Mouse (Mus musculus): ENCODE data around the gene Nrn1l.

Gene Nrn1l

GRCm38 (mm10) chr8:105890870-105891269 is 2.5 kb upstream of the Nrn1l start:
- DNase-seq (ENCODE audit: low read depth, low spot score): no peak

- no peak for DNase-seq (ENCODE audit: low read depth, low spot score)
Measured at GRCm38 (mm10) chr8:105892432-105892831, 935 bp upstream of the Nrn1l start.

DNA sequence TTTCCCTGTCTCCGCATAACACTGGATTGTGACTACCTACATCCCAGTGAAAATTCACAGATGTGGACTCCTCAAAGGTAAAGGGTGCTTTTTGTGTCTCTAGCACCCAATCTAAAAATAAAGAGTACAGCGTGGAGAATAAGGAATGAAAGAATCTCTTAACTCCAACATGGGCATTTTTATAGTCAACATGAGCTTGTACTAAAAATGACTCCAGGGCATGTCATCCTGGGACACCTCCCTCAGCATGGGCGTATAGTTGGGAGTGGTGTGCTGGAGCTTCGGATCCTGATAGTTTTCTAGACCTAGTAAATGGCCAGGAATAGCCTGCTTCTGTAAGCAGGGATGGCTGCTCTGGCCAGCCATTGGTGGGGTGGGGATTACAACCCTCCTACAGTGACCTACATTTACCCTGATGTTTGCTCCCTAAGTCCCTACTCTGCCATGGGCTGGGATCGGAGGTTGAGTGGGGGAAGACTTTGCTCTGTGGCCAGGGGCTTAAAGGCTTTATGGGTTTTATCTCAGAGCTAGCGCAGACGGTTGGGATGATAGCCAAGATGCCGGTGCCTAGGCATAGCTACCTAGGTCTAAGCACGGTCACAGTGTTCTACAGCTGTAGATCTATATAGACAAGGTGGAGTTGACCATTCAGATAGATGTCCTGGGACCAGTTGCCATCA is 4.6 kb downstream of the Nrn1l start:
- no peak for DNase-seq (ENCODE audit: low read depth, low spot score)

DNA sequence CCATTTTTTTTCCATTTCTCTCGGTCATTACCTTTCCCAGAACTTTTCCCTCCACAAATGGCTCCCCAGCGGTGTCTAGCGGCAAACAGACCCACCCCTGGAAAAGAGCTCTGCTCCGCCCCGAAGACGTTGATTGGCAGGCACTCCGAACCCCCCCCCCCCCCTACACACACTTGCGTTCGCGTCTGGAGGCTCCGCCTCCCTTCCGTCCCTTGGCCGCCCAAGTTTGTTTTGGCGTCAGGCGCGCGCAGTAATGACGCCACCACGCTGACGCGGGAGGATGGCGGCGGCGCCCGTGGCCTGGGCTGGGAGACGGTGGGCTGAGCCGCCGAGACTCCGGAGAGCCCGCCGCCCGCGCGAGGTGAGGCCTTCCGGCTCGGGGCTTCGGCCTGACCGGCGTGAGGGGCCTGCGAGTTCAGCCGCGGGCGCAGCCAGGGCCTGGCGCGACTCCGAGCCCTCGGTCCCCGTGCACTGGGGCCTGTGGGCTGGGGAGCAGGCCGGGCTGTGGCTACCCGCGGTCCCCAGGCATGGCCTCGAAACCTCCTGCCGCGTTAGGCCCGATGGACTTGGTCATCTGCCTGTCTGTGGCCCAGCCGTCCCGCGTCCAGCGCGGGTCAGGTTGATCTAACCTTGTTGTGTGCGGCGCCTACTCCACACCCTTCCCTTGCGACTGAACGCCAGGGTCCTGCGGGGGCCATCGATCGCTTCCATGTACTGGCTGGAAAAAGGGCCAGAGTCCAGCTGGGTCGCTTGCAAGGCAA is 7.0 kb downstream of the Nrn1l start, which contains the start of gene Pskh1:
Gene Pskh1, plus strand, starts transcription at position 262 of the 761 bp plus-strand sequence.
- DNase-seq (ENCODE audit: low read depth, low spot score): peak; percentile 92

GRCm38 (mm10) chr8:105900941-105901616 is 7.7 kb downstream of the Nrn1l start:
- DNase-seq (ENCODE audit: low read depth, low spot score): no peak

DNA sequence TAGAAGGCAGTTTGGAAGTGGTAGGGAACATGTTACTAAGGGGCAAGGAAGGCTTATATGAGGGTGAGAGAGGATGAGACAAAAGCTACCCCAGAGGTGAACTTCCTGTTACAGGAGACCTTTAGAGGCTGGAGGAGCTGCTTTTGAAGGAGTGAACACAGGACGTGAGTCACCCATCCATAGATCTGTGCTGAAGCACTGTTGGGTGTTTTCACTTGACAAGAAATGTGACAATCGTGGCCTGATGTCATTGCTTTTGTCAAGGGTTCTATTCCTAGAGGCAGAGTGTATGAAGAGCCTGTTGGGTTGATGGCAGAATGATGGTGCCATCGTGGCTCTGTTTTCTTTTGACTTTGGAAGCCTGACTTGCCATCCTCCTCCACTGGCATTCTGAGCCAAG is 26.0 kb downstream of the Nrn1l start:
- no peak for DNase-seq (ENCODE audit: low read depth, low spot score)

DNA sequence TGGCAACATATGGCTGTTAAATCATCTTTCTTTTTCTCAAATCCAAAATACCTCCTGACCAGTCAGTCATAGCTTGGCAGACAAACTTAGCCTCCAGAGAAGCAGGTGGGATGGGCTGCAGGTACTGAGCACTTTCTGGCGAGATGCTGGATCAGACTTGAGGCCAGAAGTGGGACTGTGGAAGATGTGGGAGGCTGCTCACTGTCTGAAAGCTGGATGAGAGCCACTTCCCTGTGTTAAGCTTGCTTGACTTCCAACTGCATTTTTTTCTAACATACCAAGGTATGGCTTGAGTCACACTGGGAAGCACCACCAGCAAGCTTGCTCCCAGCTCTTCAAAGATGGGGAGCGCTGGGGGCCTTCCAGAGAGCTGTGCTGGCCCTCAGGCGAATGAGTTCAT is 31.8 kb downstream of the Nrn1l start:
- no peak for DNase-seq (ENCODE audit: low read depth, low spot score)

DNA sequence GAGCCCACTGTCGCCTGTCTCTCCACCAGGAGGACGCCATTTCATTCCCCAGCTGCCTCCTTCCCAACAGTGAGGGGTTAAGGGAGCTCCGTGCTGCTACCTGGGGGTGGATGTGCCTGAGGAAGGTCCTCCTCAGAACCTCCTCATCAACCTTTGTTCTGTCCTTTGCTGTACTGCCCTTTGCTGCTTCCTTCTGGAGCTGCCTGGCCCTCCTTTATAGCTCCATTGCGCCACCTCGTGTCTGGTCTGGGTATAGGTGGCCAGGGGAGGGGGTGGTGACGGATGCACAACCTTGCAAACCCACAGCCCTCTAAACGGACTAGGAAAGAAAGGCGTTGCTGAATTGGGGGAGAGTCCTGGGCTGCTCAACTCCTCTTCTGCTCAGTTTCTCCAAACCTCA is 37.2 kb downstream of the Nrn1l start:
- DNase-seq (ENCODE audit: low read depth, low spot score): peak; percentile 65

- no peak for DNase-seq (ENCODE audit: low read depth, low spot score)
Measured at GRCm38 (mm10) chr8:105931271-105931670, 37.9 kb downstream of the Nrn1l start.

DNA sequence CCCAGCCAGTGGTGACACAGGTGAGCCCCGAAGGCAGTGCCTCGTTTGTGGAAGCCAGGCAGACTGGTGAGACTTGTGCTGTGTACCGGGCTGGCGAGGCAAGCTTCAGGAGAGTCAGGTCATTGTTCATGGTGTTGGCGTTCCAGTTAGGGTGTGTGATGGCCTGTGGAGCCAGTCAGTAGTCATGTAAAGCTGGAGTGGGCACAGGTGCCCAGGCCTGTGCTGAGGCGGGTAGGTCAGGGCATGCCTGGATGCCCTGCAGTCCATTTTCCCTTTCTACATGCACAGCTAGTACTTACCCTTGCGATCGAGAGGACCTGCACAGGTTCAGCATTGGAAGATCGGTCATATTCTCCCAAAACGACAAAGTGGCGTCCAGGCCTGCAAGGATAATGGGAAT is 39.2 kb downstream of the Nrn1l start:
- no peak for DNase-seq (ENCODE audit: low read depth, low spot score)

DNA sequence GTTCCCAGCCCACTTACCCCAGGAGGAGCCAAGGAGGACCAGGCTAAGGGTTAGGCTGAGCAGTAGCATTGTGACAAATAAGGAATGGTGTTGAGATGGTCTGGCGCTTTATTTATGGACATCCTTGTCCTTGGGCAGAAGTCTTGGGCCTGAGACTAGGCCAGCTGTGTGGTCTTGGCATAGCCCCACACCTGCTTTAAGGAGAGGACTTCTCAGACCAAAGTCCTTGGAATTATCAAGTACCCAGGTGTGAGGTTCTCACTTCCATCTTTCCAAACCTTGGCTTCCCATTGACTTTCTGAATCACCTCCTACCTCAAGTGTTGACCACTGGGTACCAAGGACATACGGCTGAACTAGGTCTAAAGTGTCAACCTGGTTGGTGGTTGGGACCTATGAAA is 40.4 kb downstream of the Nrn1l start, which contains the start of gene Ctrl:
Gene Ctrl, minus strand, starts transcription at position 101 of the 400 bp plus-strand sequence.
- DNase-seq (ENCODE audit: low read depth, low spot score): no peak

DNA sequence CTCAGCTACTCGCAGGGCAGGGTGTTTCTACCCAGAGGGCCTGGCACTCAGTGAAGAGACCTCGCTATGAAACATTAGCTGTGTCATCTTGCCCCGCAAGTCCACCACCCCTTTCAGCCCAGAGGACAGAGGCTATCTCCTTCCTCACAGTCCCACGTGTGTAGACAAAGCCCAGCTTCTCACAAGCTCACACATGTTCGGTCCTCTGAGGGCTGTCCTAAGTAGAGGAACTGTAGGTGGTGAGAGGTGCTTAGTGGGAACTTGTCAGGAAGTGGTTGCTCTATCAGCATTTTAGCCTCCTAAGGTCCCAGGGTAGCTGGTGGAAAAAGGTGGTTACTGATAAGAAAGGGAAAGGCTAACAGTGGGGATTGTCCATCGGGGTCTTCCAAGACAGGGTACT is 41.7 kb downstream of the Nrn1l start:
- DNase-seq (ENCODE audit: low read depth, low spot score): no peak

GRCm38 (mm10) chr8:105935863-105936603 is 42.7 kb downstream of the Nrn1l start:
- no peak for DNase-seq (ENCODE audit: low read depth, low spot score)

DNA sequence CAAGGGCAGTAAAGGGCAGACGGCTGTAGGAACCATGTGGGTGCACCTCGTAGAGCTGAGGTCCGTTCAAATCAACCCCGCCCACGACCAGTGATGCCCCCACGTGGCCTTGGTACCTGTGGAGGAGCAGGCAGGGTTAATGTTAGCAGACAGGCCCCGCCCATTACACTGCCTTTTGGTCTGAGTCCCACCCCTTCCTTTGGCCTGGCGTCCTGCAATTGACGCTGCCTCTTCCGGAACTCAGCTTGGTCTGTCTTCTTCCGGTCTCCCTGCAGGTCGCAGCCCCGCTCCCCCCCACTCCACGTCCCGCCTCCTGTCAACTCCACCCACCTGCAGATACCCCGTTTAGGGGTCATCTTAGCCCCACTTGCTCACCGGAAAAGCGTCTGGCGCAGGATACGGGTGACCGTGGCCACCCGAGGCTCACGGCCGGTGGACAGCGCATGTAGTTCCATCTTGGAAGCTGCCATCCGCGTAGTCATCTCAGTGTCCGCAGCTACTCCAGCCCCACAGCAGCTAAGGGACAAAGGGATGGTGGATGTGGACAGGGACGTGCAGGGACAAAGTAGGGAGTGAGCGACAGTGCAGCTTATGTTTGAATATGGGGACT is 43.6 kb downstream of the Nrn1l start:
- peak; percentile 83 for DNase-seq (ENCODE audit: low read depth, low spot score)

GRCm38 (mm10) chr8:105937496-105938305 is 44.3 kb downstream of the Nrn1l start:
- DNase-seq (ENCODE audit: low read depth, low spot score): no peak

DNA sequence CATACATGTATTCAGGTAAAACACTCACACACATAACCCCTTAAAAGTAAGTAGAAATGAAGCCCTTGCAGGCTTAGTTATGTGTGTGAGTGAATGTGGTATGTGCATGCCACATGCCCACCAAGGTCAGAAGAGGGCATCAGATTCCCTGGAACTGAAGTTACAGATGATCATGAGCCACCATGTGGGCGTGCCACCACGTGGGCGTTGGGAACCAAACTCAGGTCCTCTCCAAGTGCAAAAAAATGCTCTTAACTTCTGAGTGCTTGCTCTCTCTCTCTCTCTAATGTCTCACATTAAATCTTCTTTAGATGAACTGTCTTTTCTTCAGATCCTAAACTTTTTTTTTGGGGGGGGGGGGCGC is 44.9 kb downstream of the Nrn1l start, which contains the start of gene Psmb10:
Gene Psmb10, minus strand, starts transcription at position 139 of the 364 bp plus-strand sequence.
- DNase-seq (ENCODE audit: low read depth, low spot score): no peak

- DNase-seq (ENCODE audit: low read depth, low spot score): no peak
Measured at GRCm38 (mm10) chr8:105942026-105942425, 48.7 kb downstream of the Nrn1l start.

DNA sequence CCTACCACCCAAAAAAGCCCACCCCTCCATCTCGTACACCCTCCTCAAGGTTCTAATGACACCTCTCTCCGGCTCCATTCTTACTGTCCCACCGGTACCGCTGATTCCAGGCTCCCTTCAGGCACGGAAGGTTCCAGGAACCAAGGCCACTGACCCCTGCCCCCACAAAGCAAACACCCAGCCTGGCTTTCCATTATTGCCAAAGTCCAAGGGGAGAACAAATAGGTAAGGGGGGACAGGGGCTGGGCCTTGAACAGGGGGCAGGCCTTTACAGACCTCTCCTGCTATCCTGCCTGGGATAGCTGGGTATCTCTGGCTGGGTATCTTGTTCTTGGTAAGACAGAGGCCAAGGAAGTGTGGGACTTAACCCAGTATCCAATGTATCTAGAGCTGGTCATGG is 49.2 kb downstream of the Nrn1l start:
- no peak for DNase-seq (ENCODE audit: low read depth, low spot score)

- DNase-seq (ENCODE audit: low read depth, low spot score): no peak
Measured at GRCm38 (mm10) chr8:105943321-105943739, 50.0 kb downstream of the Nrn1l start, which contains the start of gene Lcat. Gene Lcat (minus strand): TSS chr8:105943382.

All from WW6 (cell line).